Mouse (Mus musculus) midbrain, embryonic 16.5 days (tissue): ENCODE data around the gene Rnf6. TPM values are rescaled to one million over a fixed set of nuclear protein-coding genes. Genes with fewer than 3 reads are reported as not detected.
A peak's percentile ranks its signal among the peaks of the same experiment; 100 is the strongest.

Experiments
- ATAC-seq: fragments of 200-750 bp; cut with Nextera tagmentation; 2 replicates; pipeline ENCODE4 v1.8.0; 2017; ENCODE audit warnings: moderate TSS enrichment
- H3K27ac ChIP-seq: fragments of 300-500 bp; sonication (generic); 2 replicates; pipeline ENCODE4 v1.5.1; 2014; ENCODE audit warnings: mild to moderate bottlenecking, low read length, mixed read lengths
- H3K27me3 ChIP-seq: fragments of 300-500 bp; sonication (generic); 2 replicates; pipeline ENCODE4 v1.6.1; 2014; ENCODE audit warnings: low read depth, low read length, mixed read lengths; ENCODE audit not compliant: control insufficient read depth, insufficient read depth
- H3K36me3 ChIP-seq: fragments of 300-500 bp; sonication (generic); 2 replicates; pipeline ENCODE4 v1.6.1; 2014; ENCODE audit warnings: mild to moderate bottlenecking, low read length, moderate library complexity, mixed read lengths; ENCODE audit not compliant: control insufficient read depth, insufficient read depth
- H3K4me1 ChIP-seq: fragments of 300-500 bp; sonication (generic); 2 replicates; pipeline ENCODE4 v1.6.1; 2014; ENCODE audit warnings: mild to moderate bottlenecking, low read length, mixed read lengths; ENCODE audit not compliant: control insufficient read depth, insufficient read depth
- H3K4me2 ChIP-seq: fragments of 300-500 bp; sonication (generic); 2 replicates; pipeline ENCODE4 v1.6.1; 2014; ENCODE audit warnings: mild to moderate bottlenecking, low read length, mixed read lengths
- H3K4me3 ChIP-seq: fragments of 300-500 bp; sonication (generic); 2 replicates; pipeline ENCODE4 v1.5.1; 2014; ENCODE audit warnings: low read depth, mild to moderate bottlenecking, low read length, moderate library complexity, mixed read lengths
- H3K9ac ChIP-seq: fragments of 300-500 bp; sonication (generic); 2 replicates; pipeline ENCODE4 v1.6.1; 2014; ENCODE audit warnings: low read depth, low read length, mixed read lengths
- H3K9me3 ChIP-seq: fragments of 300-500 bp; sonication (generic); replicated peaks from 2 replicates; pipeline ENCODE4 v1.6.1; 2014; ENCODE audit warnings: mild to moderate bottlenecking, low read length, mixed read lengths; ENCODE audit not compliant: control insufficient read depth, poor library complexity, severe bottlenecking
- WGBS: fragments of 180-500 bp; shearing (Covaris S2); extraction: QIAGEN DNeasy Blood & Tissue Kit; methylation state at CpG from one replicate; pipeline ENCODE4 v1.1.7; 2014; 5-methylcytosine and 5-hydroxymethylcytosine counted together
- polyA plus RNA-seq: library from polyadenylated mRNA; unstranded; fragments of >200 nt; fragmentation: Nextera tagmentation; extraction: Ambion mirVana; gene quantifications from 2 replicates; pipeline ENCODE4 v1.2.1, GENCODE M21; 2015

Gene Rnf6
- 31.4 and 32.9 TPM in 2 replicates for polyA plus RNA-seq

GRCm38 (mm10) chr5:146220879-146221714 lies at the start of gene Rnf6:
TSS of gene Rnf6 (minus strand) at chr5:146221555.
- Histone ChIP-seq H3K4me1 (peaks cover 16% of the 10 kb centered on the region), H3K27ac (peak within 1 kb of the TSS; percentile 98), H3K27me3 (no peaks in the 10 kb centered on the region), H3K9me3 (no peaks in the 10 kb centered on the region), H3K9ac (peak within 1 kb of the TSS; percentile 90), H3K4me3 (peak within 1 kb of the TSS; percentile 86), H3K4me2 (peak within 1 kb of the TSS; percentile 86), H3K36me3 (peaks cover 9% of the 10 kb centered on the region)
- WGBS, result under 1% methylated on average over 67 of the region's 67 CpGs
- peak; percentile 99 for ATAC-seq

- no peak for ATAC-seq
- WGBS, result 89% methylated on average over 9 of the region's 9 CpGs
- Histone ChIP-seq H3K36me3 (0 out of 2 replicates have a peak, but pooled peaks cover 3% of the 10 kb centered on the region), H3K9me3 (no peaks in the 10 kb centered on the region), H3K4me1 (no peaks in the 10 kb centered on the region), H3K27ac (no peak overlapping the region), H3K9ac (no peak overlapping the region), H3K4me2 (no peak overlapping the region), H3K4me3 (no peak overlapping the region), H3K27me3 (no peaks in the 10 kb centered on the region)
Observed at GRCm38 (mm10) chr5:146270593-146270992, 49.2 kb upstream of the Rnf6 start.

GRCm38 (mm10) chr5:146267776-146268175 lies 46.4 kb upstream of the Rnf6 start:
- Histone ChIP-seq H3K4me3 (no peak overlapping the region), H3K27ac (no peak overlapping the region), H3K9me3 (no peaks in the 10 kb centered on the region), H3K27me3 (no peaks in the 10 kb centered on the region), H3K36me3 (no peaks in the 10 kb centered on the region), H3K4me1 (no peaks in the 10 kb centered on the region), H3K9ac (no peak overlapping the region), H3K4me2 (no peak overlapping the region)
- ATAC-seq, result no peak
- 87% methylated on average over 7 of the region's 7 CpGs for WGBS

GRCm38 (mm10) chr5:146265934-146266591 lies 44.7 kb upstream of the Rnf6 start:
- no peak overlapping the region for H3K4me3 ChIP-seq
- H3K4me2 ChIP-seq, result no peak overlapping the region
- WGBS, result 78% methylated on average over 4 of the region's 6 CpGs
- H3K36me3 ChIP-seq, result no peaks in the 10 kb centered on the region
- H3K4me1 ChIP-seq, result no peaks in the 10 kb centered on the region
- H3K9me3 ChIP-seq, result no peaks in the 10 kb centered on the region
- no peak overlapping the region for H3K27ac ChIP-seq
- H3K27me3 ChIP-seq, result no peaks in the 10 kb centered on the region
- no peak overlapping the region for H3K9ac ChIP-seq
- ATAC-seq, result no peak

GRCm38 (mm10) chr5:146260003-146260402 lies 38.6 kb upstream of the Rnf6 start:
- WGBS, result 51% methylated on average over 9 of the region's 9 CpGs
- Histone ChIP-seq H3K4me3 (no peak overlapping the region), H3K4me1 (no peaks in the 10 kb centered on the region), H3K4me2 (no peak overlapping the region), H3K27me3 (no peaks in the 10 kb centered on the region), H3K36me3 (no peaks in the 10 kb centered on the region), H3K9me3 (no peaks in the 10 kb centered on the region), H3K9ac (no peak overlapping the region), H3K27ac (no peak overlapping the region)
- ATAC-seq, result no peak

- WGBS, result 82% methylated on average over 5 of the region's 5 CpGs
- H3K4me2 ChIP-seq, result no peak overlapping the region
- ATAC-seq, result no peak
- no peaks in the 10 kb centered on the region for H3K36me3 ChIP-seq
- H3K27me3 ChIP-seq, result no peaks in the 10 kb centered on the region
- H3K27ac ChIP-seq, result no peak overlapping the region
- H3K9ac ChIP-seq, result no peak overlapping the region
- no peaks in the 10 kb centered on the region for H3K4me1 ChIP-seq
- no peaks in the 10 kb centered on the region for H3K9me3 ChIP-seq
- H3K4me3 ChIP-seq, result no peak overlapping the region
Observed at GRCm38 (mm10) chr5:146253644-146254043, 32.3 kb upstream of the Rnf6 start.

GRCm38 (mm10) chr5:146251663-146252429 lies 30.5 kb upstream of the Rnf6 start:
- Histone ChIP-seq H3K4me3 (no peak overlapping the region), H3K36me3 (no peaks in the 10 kb centered on the region), H3K4me1 (no peaks in the 10 kb centered on the region), H3K9ac (no peak overlapping the region), H3K4me2 (no peak overlapping the region), H3K27ac (no peak overlapping the region), H3K9me3 (no peaks in the 10 kb centered on the region), H3K27me3 (no peaks in the 10 kb centered on the region)
- 89% methylated on average over 5 of the region's 5 CpGs for WGBS
- no peak for ATAC-seq

- no peaks in the 10 kb centered on the region for H3K27me3 ChIP-seq
- no peaks in the 10 kb centered on the region for H3K9me3 ChIP-seq
- no peak overlapping the region for H3K4me2 ChIP-seq
- no peaks in the 10 kb centered on the region for H3K36me3 ChIP-seq
- no peak overlapping the region for H3K27ac ChIP-seq
- 91% methylated on average over 12 of the region's 12 CpGs for WGBS
- no peak overlapping the region for H3K9ac ChIP-seq
- no peak for ATAC-seq
- no peak overlapping the region for H3K4me3 ChIP-seq
- no peaks in the 10 kb centered on the region for H3K4me1 ChIP-seq
Observed at GRCm38 (mm10) chr5:146250369-146251075, 29.2 kb upstream of the Rnf6 start.
